Mouse (Mus musculus) kidney, postnatal 0 days (tissue): ENCODE measurements around the gene Psma2. TPM values are rescaled to one million over a fixed set of nuclear protein-coding genes. Genes with fewer than 3 reads are reported as not detected.

Experiments used
- ATAC-seq: fragments of 200-750 bp; cut with Nextera tagmentation; replicated peaks from 2 replicates; pipeline ENCODE4 v1.8.0; 2017; ENCODE audit warnings: low read depth, moderate number of reproducible peaks, moderate TSS enrichment, moderate library complexity; ENCODE audit not compliant: low FRiP score
- DNase-seq: peaks from one replicate; pipeline ENCODE4 v3.0.0-alpha.2; 2016; ENCODE audit warnings: low spot score
- H3K27ac ChIP-seq: fragments of 300-500 bp; sonication (generic); 2 replicates; pipeline ENCODE4 v1.5.1; 2014; ENCODE audit warnings: mild to moderate bottlenecking
- H3K27me3 ChIP-seq: fragments of 300-500 bp; sonication (generic); 2 replicates; pipeline ENCODE4 v1.6.1; 2014; ENCODE audit warnings: low read length, mixed read lengths; ENCODE audit not compliant: insufficient read depth
- H3K36me3 ChIP-seq: fragments of 300-500 bp; sonication (generic); 2 replicates; pipeline ENCODE4 v1.6.1; 2014; ENCODE audit warnings: low read length, mixed read lengths; ENCODE audit not compliant: insufficient read depth
- H3K4me1 ChIP-seq: fragments of 300-500 bp; sonication (generic); replicated peaks from 2 replicates; pipeline ENCODE4 v1.6.1; 2014; ENCODE audit warnings: antibody characterized with exemption, low read length, mixed read lengths; ENCODE audit not compliant: insufficient read depth
- H3K4me2 ChIP-seq: fragments of 300-500 bp; sonication (generic); 2 replicates; pipeline ENCODE4 v1.6.1; 2014; ENCODE audit warnings: mild to moderate bottlenecking, low read length, moderate library complexity, mixed read lengths
- H3K4me3 ChIP-seq: fragments of 300-500 bp; sonication (generic); replicated peaks from 2 replicates; pipeline ENCODE4 v1.5.1; 2014; ENCODE audit warnings: low read depth, low read length
- H3K9ac ChIP-seq: fragments of 300-500 bp; sonication (generic); 2 replicates; pipeline ENCODE4 v1.6.1; 2014; ENCODE audit warnings: low read depth, low read length
- H3K9me3 ChIP-seq: fragments of 300-500 bp; sonication (generic); replicated peaks from 2 replicates; pipeline ENCODE4 v1.6.1; 2016; ENCODE audit warnings: low read length, inconsistent platforms, mixed read lengths
- CTCF ChIP-seq: IDR thresholded peaks from 2 replicates; pipeline ENCODE4 v1.5.1; 2016; ENCODE audit warnings: antibody characterized with exemption, low read depth, mild to moderate bottlenecking, moderate library complexity
- WGBS: fragments of 180-500 bp; shearing (Covaris S2); extraction: QIAGEN DNeasy Blood & Tissue Kit; methylation state at CpG from one replicate; pipeline ENCODE4 v1.1.7; 2014; 5-methylcytosine and 5-hydroxymethylcytosine counted together
- polyA plus RNA-seq: library from polyadenylated mRNA; unstranded; fragments of >200 nt; fragmentation: Nextera tagmentation; extraction: Ambion mirVana; gene quantifications from 2 replicates; pipeline ENCODE4 v1.2.1, GENCODE M21; 2015

The Psma2 gene
- polyA plus RNA-seq, result 197 and 208 TPM in 2 replicates

DNA sequence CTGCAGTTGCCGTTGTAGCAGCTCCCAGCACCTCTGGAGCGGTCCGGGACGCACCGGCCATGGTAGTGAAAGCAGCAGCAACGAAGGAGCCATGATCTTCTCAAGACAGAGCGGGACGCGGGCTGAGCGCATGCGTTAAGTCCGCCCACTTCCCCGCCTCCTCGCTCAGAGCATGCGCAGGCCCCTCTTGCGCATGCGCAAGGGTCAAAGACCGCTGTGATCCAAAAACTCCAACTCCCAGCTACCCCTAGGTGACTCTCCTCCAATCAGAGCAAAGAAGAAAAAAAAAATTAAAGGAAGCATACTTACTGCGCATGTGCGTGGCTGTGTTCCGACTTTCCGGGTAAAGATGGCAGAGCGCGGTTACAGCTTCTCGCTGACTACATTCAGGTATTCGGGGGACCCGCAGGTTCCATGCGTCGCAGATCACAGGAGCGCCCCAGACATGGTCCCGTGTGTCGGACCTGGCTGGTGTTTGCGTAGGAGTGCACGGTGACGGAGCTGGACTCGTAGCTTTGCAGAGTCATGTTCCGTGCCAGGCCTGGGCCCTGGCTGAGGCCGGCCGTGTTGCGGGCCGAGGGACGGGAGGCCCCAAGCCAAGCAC is at the start of gene Psma2, which contains the start of gene Mrpl32:
Psma2 (plus strand) TSS at position 315 of the 604 bp plus-strand sequence.
Mrpl32 (minus strand) TSS at position 240 of the 604 bp plus-strand sequence.
- Histone ChIP-seq H3K4me2 (peak within 1 kb of the TSS; percentile 63), H3K4me1 (no peaks in the 10 kb centered on the region; the same call in 1 of the 2 replicates), H3K4me3 (peak within 1 kb of the TSS; percentile 91), H3K9ac (peak within 1 kb of the TSS; percentile 79), H3K27me3 (no peaks in the 10 kb centered on the region), H3K27ac (peak within 1 kb of the TSS; percentile 66), H3K9me3 (no peaks in the 10 kb centered on the region), H3K36me3 (peaks cover 11% of the 10 kb centered on the region; the same call in 1 of the 2 replicates)
- ATAC-seq (peak; percentile 99), DNase-seq (peak; percentile 100)
- no peak for TF ChIP-seq CTCF
- under 1% methylated on average over 42 of the region's 42 CpGs for WGBS

DNA sequence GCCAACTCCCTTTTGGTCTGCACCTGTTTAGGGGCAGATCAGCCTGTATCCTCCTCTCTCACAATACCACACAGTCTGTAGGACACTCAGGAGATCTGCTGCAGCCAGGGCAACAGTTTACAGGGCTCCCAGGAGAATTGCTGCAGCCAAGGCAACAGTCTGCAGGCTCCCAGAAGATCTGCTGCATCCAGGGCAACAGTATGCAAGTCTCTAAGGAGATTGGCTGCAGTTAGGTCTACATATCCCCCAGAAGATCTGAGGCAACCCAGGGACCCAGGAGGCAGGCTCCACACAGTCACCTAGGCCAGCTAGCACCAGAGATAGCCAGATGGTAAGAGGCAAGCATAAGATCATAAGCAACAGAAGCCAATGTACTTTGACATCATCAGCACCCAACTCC is 38.9 kb upstream of the Psma2 start:
- Histone ChIP-seq H3K9me3 (no peaks in the 10 kb centered on the region), H3K36me3 (no peaks in the 10 kb centered on the region), H3K4me1 (no peaks in the 10 kb centered on the region), H3K4me3 (no peak overlapping the region), H3K4me2 (no peak overlapping the region), H3K9ac (no peak overlapping the region), H3K27ac (no peak overlapping the region), H3K27me3 (no peaks in the 10 kb centered on the region)
- TF ChIP-seq CTCF, result no peak
- ATAC-seq (no peak), DNase-seq (no peak)

DNA sequence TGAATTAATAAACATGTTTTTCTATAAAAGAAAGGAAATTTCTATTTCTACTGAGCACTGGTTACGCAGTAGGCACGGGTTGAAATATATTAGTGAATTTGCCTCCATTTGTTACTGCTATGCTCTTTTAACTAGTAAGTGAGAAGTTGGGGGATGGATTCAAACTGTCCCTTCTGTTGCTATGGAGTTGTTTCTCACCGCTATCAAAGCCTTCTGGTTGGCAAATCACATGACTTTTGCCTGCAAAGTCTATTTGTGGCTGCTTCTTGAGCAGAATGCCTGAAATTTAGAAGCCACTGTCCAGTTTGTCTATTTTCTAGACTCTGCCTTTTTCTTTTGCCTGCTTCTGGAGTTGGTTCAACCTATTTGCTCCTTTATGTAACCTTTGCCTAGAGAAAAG is 32.6 kb upstream of the Psma2 start:
- WGBS, result 67% methylated on average over 3 of the region's 3 CpGs
- no peaks in the 10 kb centered on the region for H3K4me1 ChIP-seq
- DNase-seq (no peak), ATAC-seq (no peak)
- H3K9ac ChIP-seq, result no peak overlapping the region
- no peak overlapping the region for H3K4me3 ChIP-seq
- H3K36me3 ChIP-seq, result no peaks in the 10 kb centered on the region
- H3K4me2 ChIP-seq, result no peak overlapping the region
- no peak for TF ChIP-seq CTCF
- no peaks in the 10 kb centered on the region for H3K27me3 ChIP-seq
- H3K27ac ChIP-seq, result no peak overlapping the region
- no peaks in the 10 kb centered on the region for H3K9me3 ChIP-seq

GRCm38 (mm10) chr13:14602744-14603143 is 10.3 kb upstream of the Psma2 start:
- no peaks in the 10 kb centered on the region for H3K27me3 ChIP-seq
- TF ChIP-seq CTCF, result no peak
- H3K4me2 ChIP-seq, result no peak overlapping the region
- H3K27ac ChIP-seq, result no peak overlapping the region
- no peaks in the 10 kb centered on the region for H3K4me1 ChIP-seq
- DNase-seq (no peak), ATAC-seq (no peak)
- H3K9me3 ChIP-seq, result no peaks in the 10 kb centered on the region
- no peaks in the 10 kb centered on the region for H3K36me3 ChIP-seq
- H3K4me3 ChIP-seq, result no peak overlapping the region
- H3K9ac ChIP-seq, result no peak overlapping the region
- 87% methylated on average over 2 of the region's 2 CpGs for WGBS

DNA sequence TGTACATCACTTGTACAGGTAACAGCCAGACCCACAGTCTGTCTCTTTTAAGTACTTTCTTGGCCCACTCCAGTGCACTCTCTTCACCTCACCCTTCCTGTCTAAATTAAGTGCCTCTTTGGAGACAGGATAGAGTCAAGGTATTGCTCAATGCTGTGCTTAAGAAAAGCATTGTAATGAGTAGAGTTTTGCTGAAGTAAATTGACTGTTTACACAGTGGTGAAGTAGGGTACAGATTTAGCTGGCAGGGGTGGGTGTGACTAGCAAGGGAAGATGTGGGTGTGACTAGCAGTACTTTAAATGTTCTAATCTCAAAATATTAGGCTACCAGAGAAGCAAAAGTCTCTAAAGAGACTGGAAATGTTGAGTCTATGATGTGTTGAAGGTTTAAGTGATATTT is 5.4 kb upstream of the Psma2 start:
- H3K36me3 ChIP-seq, result peaks cover 5% of the 10 kb centered on the region; the same call in 1 of the 2 replicates
- ATAC-seq (no peak), DNase-seq (no peak)
- H3K4me1 ChIP-seq, result no peaks in the 10 kb centered on the region; the same call in 1 of the 2 replicates
- no peak for TF ChIP-seq CTCF
- H3K4me2 ChIP-seq, result no peak overlapping the region
- no peak overlapping the region for H3K4me3 ChIP-seq
- no peak overlapping the region for H3K27ac ChIP-seq
- no peak overlapping the region for H3K9ac ChIP-seq
- H3K27me3 ChIP-seq, result no peaks in the 10 kb centered on the region
- H3K9me3 ChIP-seq, result no peaks in the 10 kb centered on the region

DNA sequence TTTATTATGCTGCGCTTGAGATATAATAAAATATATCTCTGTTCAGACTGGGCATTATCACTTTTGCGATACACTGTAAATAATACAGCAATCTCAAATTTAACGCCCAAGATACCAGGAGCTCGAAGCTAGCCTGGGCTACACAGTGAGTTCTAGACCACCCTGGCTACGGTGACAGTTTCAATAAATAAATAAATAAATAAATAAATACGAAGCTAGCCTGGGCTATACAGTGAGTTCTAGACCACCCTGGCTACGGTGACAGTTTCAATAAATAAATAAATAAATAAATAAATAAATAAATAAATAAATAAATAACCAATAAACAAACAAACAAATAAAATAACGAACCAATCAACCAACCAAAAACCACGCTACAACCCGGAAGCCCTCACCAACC is 577 bp upstream of the Psma2 start:
- TF ChIP-seq CTCF, result no peak
- DNase-seq (no peak), ATAC-seq (peak; percentile 69)
- Histone ChIP-seq H3K27ac (peak overlapping the region; percentile 58; the same call in 1 of the 2 replicates), H3K9ac (peak overlapping the region; percentile 59), H3K4me2 (peak overlapping the region; percentile 54), H3K4me3 (peak overlapping the region; percentile 91), H3K27me3 (no peaks in the 10 kb centered on the region), H3K4me1 (no peaks in the 10 kb centered on the region; the same call in 1 of the 2 replicates), H3K9me3 (no peaks in the 10 kb centered on the region), H3K36me3 (peaks cover 11% of the 10 kb centered on the region; the same call in 1 of the 2 replicates)
- 7% methylated on average over 10 of the region's 10 CpGs for WGBS

DNA sequence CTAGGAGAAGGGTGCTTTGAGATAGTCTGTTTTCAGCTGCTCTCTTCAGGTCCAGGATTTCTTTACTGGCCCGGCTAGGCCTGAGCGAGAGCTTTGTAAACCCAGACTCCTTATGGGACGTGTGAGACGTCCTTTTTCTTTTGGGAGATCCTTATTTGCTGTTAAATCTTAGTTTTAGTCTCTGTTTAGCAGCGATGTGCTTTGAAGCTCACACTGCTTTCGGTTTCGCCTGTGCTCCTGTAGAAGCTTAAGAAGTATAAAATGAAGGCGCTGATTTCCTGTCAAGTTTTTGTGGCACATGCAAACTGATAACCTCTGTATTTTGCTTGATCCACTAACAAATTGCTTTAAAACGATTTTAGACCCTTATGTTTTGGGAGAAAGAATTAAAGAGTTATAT is 513 bp downstream of the Psma2 start:
- peak overlapping the region; percentile 91 for H3K4me3 ChIP-seq
- peak overlapping the region; percentile 66 for H3K27ac ChIP-seq
- peak overlapping the region; percentile 79 for H3K9ac ChIP-seq
- TF ChIP-seq CTCF, result no peak
- no peaks in the 10 kb centered on the region for H3K27me3 ChIP-seq
- H3K9me3 ChIP-seq, result no peaks in the 10 kb centered on the region
- H3K4me1 ChIP-seq, result no peaks in the 10 kb centered on the region; the same call in 1 of the 2 replicates
- peak overlapping the region; percentile 63 for H3K4me2 ChIP-seq
- ATAC-seq, result no peak
- H3K36me3 ChIP-seq, result peaks cover 14% of the 10 kb centered on the region; the same call in 1 of the 2 replicates
- WGBS, result under 1% methylated on average over 9 of the region's 9 CpGs
- peak; percentile 14 for DNase-seq
